Mouse (Mus musculus) intestine, postnatal 0 days (tissue): Measurements from ENCODE around the gene Atg10. TPM values are rescaled to one million over a fixed set of nuclear protein-coding genes. Genes with fewer than 3 reads are reported as not detected.
A peak's percentile ranks its signal among the peaks of the same experiment; 100 is the strongest.

Experiments used
- ATAC-seq: fragments of 200-750 bp; cut with Nextera tagmentation; 2 replicates; pipeline ENCODE4 v1.8.0; 2017; ENCODE audit warnings: mild to moderate bottlenecking, moderate TSS enrichment, moderate library complexity
- H3K27ac ChIP-seq: fragments of 300-500 bp; sonication (generic); 2 replicates; pipeline ENCODE4 v1.5.1; 2014; ENCODE audit warnings: mild to moderate bottlenecking, low read depth, low read length, moderate library complexity
- H3K27me3 ChIP-seq: fragments of 300-500 bp; sonication (generic); replicated peaks from 2 replicates; pipeline ENCODE4 v1.6.1; 2014; ENCODE audit warnings: low read length, mixed read lengths; ENCODE audit not compliant: control insufficient read depth, insufficient read depth
- H3K36me3 ChIP-seq: fragments of 300-500 bp; sonication (generic); 2 replicates; pipeline ENCODE4 v1.6.1; 2014; ENCODE audit warnings: mild to moderate bottlenecking, moderate library complexity; ENCODE audit not compliant: control insufficient read depth, insufficient read depth
- H3K4me1 ChIP-seq: fragments of 300-500 bp; sonication (generic); replicated peaks from 2 replicates; pipeline ENCODE4 v1.6.1; 2014; ENCODE audit warnings: antibody characterized with exemption, low read length, mixed read lengths; ENCODE audit not compliant: control insufficient read depth, insufficient read depth
- H3K4me2 ChIP-seq: fragments of 300-500 bp; sonication (generic); replicated peaks from 2 replicates; pipeline ENCODE4 v1.6.1; 2014; ENCODE audit warnings: low read depth, mild to moderate bottlenecking, moderate library complexity
- H3K4me3 ChIP-seq: fragments of 300-500 bp; sonication (generic); 2 replicates; pipeline ENCODE4 v1.5.1; 2014; ENCODE audit warnings: low read depth, low read length
- H3K9ac ChIP-seq: fragments of 300-500 bp; sonication (generic); 2 replicates; pipeline ENCODE4 v1.6.1; 2014; ENCODE audit warnings: mild to moderate bottlenecking, low read depth, low read length
- H3K9me3 ChIP-seq: fragments of 300-500 bp; sonication (generic); 2 replicates; pipeline ENCODE4 v1.6.1; 2016; ENCODE audit warnings: mixed run types; ENCODE audit not compliant: control insufficient read depth
- CTCF ChIP-seq: sonication (generic); IDR thresholded peaks from 2 replicates; pipeline ENCODE4 v1.5.1; 2016; ENCODE audit warnings: low read depth, mild to moderate bottlenecking, control low read depth, antibody characterized with exemption, moderate library complexity
- WGBS: fragments of 180-500 bp; shearing (Covaris S2); extraction: QIAGEN DNeasy Blood & Tissue Kit; methylation state at CpG from one replicate; pipeline ENCODE4 v1.1.7; 2014; 5-methylcytosine and 5-hydroxymethylcytosine counted together
- polyA plus RNA-seq: library from polyadenylated mRNA; unstranded; fragments of >200 nt; fragmentation: Nextera tagmentation; extraction: Ambion mirVana; gene quantifications from 2 replicates; pipeline ENCODE4 v1.2.1, GENCODE M21; 2015

Gene Atg10
- polyA plus RNA-seq, 1 experiment from 2014 or later: 24.5 TPM

DNA sequence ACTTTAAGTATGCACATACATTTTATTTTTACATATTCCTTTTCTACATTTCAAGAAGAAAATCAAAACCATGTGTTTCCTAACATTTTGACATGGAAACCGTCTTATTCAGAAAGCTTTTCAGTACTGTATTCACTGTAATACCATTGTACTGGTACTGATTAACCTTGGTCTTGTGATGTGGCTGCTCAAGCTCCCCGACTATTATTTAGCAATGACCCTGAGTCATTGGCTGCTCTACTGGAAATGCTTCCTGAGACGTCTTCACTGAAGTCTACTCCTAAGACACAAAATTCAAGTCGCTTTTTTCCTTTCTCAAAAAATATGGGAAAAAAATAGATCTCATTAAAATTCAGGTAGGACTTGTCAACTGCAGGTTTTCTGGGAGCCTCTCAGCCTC is 105.6 kb downstream of the Atg10 start:
- no peak; the same call in 1 of the 2 replicates for ATAC-seq
- Histone ChIP-seq H3K4me2 (no peak overlapping the region), H3K36me3 (no peaks in the 10 kb centered on the region), H3K27me3 (no peaks in the 10 kb centered on the region), H3K9ac (no peak overlapping the region), H3K4me1 (no peaks in the 10 kb centered on the region), H3K9me3 (no peaks in the 10 kb centered on the region), H3K4me3 (no peak overlapping the region), H3K27ac (no peak overlapping the region)
- WGBS: 77% methylated on average over 4 of the region's 4 CpGs
- no peak for TF ChIP-seq CTCF

GRCm38 (mm10) chr13:91114880-91115279 is 108.9 kb downstream of the Atg10 start:
- 71% methylated on average over 3 of the region's 3 CpGs for WGBS
- ATAC-seq: peak; percentile 69
- Histone ChIP-seq H3K9me3 (no peaks in the 10 kb centered on the region), H3K27me3 (no peaks in the 10 kb centered on the region), H3K4me1 (no peaks in the 10 kb centered on the region), H3K9ac (no peak overlapping the region), H3K4me2 (no peak overlapping the region), H3K27ac (no peak overlapping the region), H3K36me3 (no peaks in the 10 kb centered on the region), H3K4me3 (no peak overlapping the region)
- TF ChIP-seq CTCF: no peak

DNA sequence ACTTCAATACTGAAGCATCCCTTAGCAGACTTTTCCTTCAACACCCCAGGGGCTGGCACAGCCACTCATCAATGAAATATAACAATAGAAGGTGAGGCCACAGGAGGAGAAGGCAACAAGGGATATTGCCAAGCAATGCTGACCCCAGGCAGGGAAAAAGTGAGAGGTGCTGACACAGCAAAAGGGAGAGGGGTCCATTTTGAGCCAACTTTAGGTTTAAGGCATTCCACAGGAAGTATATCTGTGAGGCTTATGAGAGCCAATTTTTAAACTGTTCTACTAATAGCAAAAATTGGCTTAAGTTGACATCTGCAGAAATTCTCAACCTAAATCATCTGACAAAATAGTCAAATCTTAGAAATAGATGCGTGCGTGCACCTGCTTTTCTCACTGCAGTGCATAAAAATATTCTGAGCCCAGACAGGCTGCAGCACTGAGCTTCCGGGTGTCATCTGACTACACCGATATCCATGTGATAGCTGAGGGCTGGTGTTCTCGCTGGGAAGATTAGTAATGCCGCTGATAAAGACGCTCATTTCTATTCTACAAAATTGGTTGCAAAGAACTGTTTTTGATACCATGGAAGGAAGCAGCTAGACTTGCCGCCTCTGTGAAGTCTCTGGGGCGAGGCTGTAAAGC is 116.3 kb downstream of the Atg10 start:
- Histone ChIP-seq H3K4me2 (no peak overlapping the region), H3K9ac (no peak overlapping the region), H3K4me3 (no peak overlapping the region), H3K27me3 (no peaks in the 10 kb centered on the region), H3K4me1 (no peaks in the 10 kb centered on the region), H3K9me3 (no peaks in the 10 kb centered on the region), H3K27ac (no peak overlapping the region), H3K36me3 (no peaks in the 10 kb centered on the region)
- 90% methylated on average over 9 of the region's 9 CpGs for WGBS
- ATAC-seq: no peak
- no peak for TF ChIP-seq CTCF

DNA sequence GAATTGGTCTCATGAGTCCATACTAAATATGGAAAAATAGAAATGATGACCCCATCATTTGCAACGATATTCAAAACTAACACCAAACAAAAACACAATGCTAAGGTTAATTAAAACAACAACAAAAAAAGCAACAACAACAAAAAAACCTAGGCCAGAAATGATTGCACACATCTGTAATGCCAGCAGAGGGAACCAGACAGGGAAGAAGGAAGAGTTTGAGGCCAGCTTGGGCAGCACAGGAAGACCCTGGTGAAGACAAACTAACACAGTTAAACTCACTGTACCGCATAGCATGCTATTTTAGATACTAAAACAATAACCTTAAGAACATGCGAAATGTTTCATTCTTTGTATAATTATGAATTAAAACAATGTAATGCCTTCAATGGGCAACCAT is 121.5 kb downstream of the Atg10 start:
- no peak overlapping the region for H3K9ac ChIP-seq
- no peaks in the 10 kb centered on the region for H3K9me3 ChIP-seq
- H3K4me3 ChIP-seq: no peak overlapping the region
- WGBS: 84% methylated on average over 3 of the region's 3 CpGs
- TF ChIP-seq CTCF: peak; percentile 51
- H3K27ac ChIP-seq: no peak overlapping the region
- no peak for ATAC-seq
- no peaks in the 10 kb centered on the region for H3K4me1 ChIP-seq
- H3K4me2 ChIP-seq: no peak overlapping the region
- no peaks in the 10 kb centered on the region for H3K27me3 ChIP-seq
- no peaks in the 10 kb centered on the region for H3K36me3 ChIP-seq

DNA sequence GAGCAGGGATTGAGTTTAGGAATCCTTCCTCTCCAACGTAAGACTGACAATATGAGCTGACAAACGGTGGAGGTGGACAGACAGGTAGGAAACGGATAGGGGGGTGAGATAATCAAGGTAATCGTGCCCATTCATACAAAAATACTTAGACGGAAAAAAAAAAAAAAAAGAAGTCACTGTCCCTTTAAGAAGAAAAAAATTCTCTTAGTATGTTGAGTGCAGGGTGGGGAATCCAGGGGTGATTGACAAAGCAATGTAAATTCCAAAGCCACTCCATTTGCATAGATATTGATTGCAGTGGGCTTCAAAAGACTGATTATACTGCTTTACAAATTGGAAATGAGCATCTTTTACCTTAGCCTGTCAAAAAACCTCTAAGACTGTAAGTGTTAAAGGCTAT is 123.4 kb downstream of the Atg10 start:
- TF ChIP-seq CTCF: no peak
- no peak for ATAC-seq
- Histone ChIP-seq H3K4me2 (no peak overlapping the region), H3K4me1 (no peaks in the 10 kb centered on the region), H3K27ac (no peak overlapping the region), H3K9ac (no peak overlapping the region), H3K9me3 (no peaks in the 10 kb centered on the region), H3K4me3 (no peak overlapping the region), H3K36me3 (no peaks in the 10 kb centered on the region), H3K27me3 (no peaks in the 10 kb centered on the region)
- 64% methylated on average over 5 of the region's 5 CpGs for WGBS

DNA sequence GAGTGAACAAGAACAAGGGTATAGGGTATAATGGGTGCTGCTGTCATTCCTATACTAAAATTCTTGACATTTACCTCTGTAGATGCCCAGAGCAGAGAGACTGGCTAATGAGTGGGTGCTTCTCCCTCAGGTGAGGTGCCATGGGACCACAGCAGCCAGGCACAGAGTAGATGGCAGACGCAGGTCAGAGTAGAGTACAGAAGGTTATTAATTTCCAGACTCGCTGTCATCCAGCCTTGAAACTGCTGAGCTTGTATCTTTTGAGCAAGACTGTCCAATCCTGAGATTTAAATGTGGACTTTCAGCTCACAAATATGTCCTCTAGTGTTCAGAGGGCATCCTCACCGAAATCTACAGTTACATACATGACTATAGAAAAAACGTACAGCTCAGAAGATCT is 128.9 kb downstream of the Atg10 start:
- Histone ChIP-seq H3K9ac (no peak overlapping the region), H3K4me2 (no peak overlapping the region), H3K36me3 (no peaks in the 10 kb centered on the region), H3K4me1 (no peaks in the 10 kb centered on the region), H3K9me3 (no peaks in the 10 kb centered on the region), H3K27me3 (no peaks in the 10 kb centered on the region), H3K4me3 (no peak overlapping the region), H3K27ac (no peak overlapping the region)
- no peak for TF ChIP-seq CTCF
- no peak for ATAC-seq
- WGBS: 77% methylated on average over 4 of the region's 4 CpGs
